Mouse (Mus musculus) hindbrain, postnatal 0 days (tissue): ENCODE data around the gene Hoxc11. TPM values are rescaled to one million over a fixed set of nuclear protein-coding genes. Genes with fewer than 3 reads are reported as not detected.
A peak's percentile ranks its signal among the peaks of the same experiment; 100 is the strongest.

Experiments
- ATAC-seq: fragments of 200-750 bp; cut with Nextera tagmentation; 2 replicates; pipeline ENCODE4 v1.8.0; 2017; ENCODE audit warnings: mild to moderate bottlenecking, moderate TSS enrichment, moderate library complexity
- DNase-seq: peaks from one replicate; pipeline ENCODE4 v3.0.0-alpha.2; 2015; ENCODE audit warnings: low spot score
- H3K27ac ChIP-seq: fragments of 300-500 bp; sonication (generic); 2 replicates; pipeline ENCODE4 v1.5.1; 2014; ENCODE audit warnings: mild to moderate bottlenecking
- H3K27me3 ChIP-seq: fragments of 300-500 bp; sonication (generic); 2 replicates; pipeline ENCODE4 v1.6.1; 2014; ENCODE audit warnings: low read length, mixed read lengths; ENCODE audit not compliant: insufficient read depth
- H3K36me3 ChIP-seq: fragments of 300-500 bp; sonication (generic); 2 replicates; pipeline ENCODE4 v1.6.1; 2014; ENCODE audit warnings: low read length, mixed read lengths; ENCODE audit not compliant: insufficient read depth
- H3K4me1 ChIP-seq: fragments of 300-500 bp; sonication (generic); 2 replicates; pipeline ENCODE4 v1.6.1; 2014; ENCODE audit warnings: antibody characterized with exemption, low read length, mixed read lengths; ENCODE audit not compliant: insufficient read depth
- H3K4me2 ChIP-seq: fragments of 300-500 bp; sonication (generic); 2 replicates; pipeline ENCODE4 v1.6.1; 2014; ENCODE audit warnings: low read depth, mild to moderate bottlenecking, low read length, moderate library complexity, mixed read lengths
- H3K4me3 ChIP-seq: fragments of 300-500 bp; sonication (generic); 2 replicates; pipeline ENCODE4 v1.5.1; 2014; ENCODE audit warnings: low read length
- H3K9ac ChIP-seq: fragments of 300-500 bp; sonication (generic); replicated peaks from 2 replicates; pipeline ENCODE4 v1.6.1; 2014; ENCODE audit warnings: mild to moderate bottlenecking, low read length, moderate library complexity, mixed read lengths
- H3K9me3 ChIP-seq: fragments of 300-500 bp; sonication (generic); 2 replicates; pipeline ENCODE4 v1.6.1; 2016; ENCODE audit warnings: low read length, mixed read lengths
- CTCF ChIP-seq: IDR thresholded peaks from 2 replicates; pipeline ENCODE4 v1.5.1; 2016; ENCODE audit warnings: antibody characterized with exemption, control low read depth, low read depth
- WGBS: fragments of 180-500 bp; shearing (Covaris S2); extraction: QIAGEN DNeasy Blood & Tissue Kit; methylation state at CpG from one replicate; pipeline ENCODE4 v1.1.7; 2014; 5-methylcytosine and 5-hydroxymethylcytosine counted together
- polyA plus RNA-seq: library from polyadenylated mRNA; unstranded; fragments of >200 nt; fragmentation: Nextera tagmentation; extraction: Ambion mirVana; gene quantifications from 2 replicates; pipeline ENCODE4 v1.2.1, GENCODE M21; 2015
- total RNA-seq: library from RNA; depleted of rRNA; stranded (reverse); fragments of >200 nt; gene quantifications from 2 replicates; pipeline ENCODE4 v1.2.3, GENCODE M21; 2014

The Hoxc11 gene
- total and polyA plus RNA-seq, 2 experiments from 2014 or later: not detected

DNA sequence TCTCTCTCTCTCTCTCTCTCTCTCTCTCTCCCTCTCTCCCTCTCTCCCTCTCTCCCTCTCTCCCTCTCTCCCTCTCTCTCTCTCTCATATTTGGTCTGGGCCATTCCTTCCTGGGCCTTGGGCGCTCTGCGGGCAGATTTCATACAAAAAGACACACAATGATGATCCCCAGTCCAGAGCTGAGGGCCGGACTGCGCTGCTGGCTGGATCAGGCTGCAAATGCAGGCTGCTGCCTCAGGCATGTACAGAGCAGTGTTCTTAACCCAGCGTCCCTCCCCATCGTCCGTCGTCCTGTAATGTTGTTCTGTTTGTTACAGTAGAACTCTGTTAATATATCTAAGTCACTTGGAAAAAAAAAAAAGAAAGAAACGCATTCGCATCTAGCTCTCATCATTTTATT is 30.3 kb downstream of the Hoxc11 start:
- no peaks in the 10 kb centered on the region for H3K9me3 ChIP-seq
- 2% methylated on average over 10 of the region's 10 CpGs for WGBS

DNA sequence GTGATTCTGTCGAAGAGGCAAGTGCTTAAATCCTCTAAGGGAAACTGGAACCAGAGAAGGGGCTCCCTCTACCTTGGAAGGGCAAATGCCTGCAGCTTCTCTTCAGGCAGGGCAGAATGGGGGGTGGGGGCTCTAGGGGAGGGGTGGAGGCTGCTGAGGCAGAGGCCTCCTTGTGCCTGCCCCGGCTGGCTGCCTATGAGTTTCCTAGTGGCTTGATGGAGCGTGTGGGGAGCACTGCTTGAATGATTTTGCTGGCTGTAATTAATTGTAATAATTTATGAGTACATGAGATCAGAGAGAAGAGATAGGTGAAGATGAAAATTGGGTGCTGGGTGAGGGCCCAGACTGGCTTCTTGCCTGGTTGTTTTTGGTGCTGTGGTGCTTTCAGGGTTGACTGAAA is 30.7 kb downstream of the Hoxc11 start:
- H3K9ac ChIP-seq: no peak overlapping the region
- H3K4me1 ChIP-seq: no peaks in the 10 kb centered on the region
- ATAC-seq (no peak), DNase-seq (no peak)
- no peak for TF ChIP-seq CTCF
- no peaks in the 10 kb centered on the region for H3K36me3 ChIP-seq
- WGBS: 6% methylated on average over 3 of the region's 3 CpGs
- no peak overlapping the region for H3K4me3 ChIP-seq
- no peak overlapping the region for H3K4me2 ChIP-seq
- H3K9me3 ChIP-seq: no peaks in the 10 kb centered on the region
- H3K27ac ChIP-seq: no peak overlapping the region
- peaks cover 85% of the 10 kb centered on the region for H3K27me3 ChIP-seq

More for the DNA sequence above, 30.3 kb downstream of the Hoxc11 start:
- no peaks in the 10 kb centered on the region for H3K4me1 ChIP-seq
- H3K36me3 ChIP-seq: no peaks in the 10 kb centered on the region
- H3K9ac ChIP-seq: no peak overlapping the region
- H3K27ac ChIP-seq: no peak overlapping the region
- ATAC-seq: no peak
- H3K4me3 ChIP-seq: no peak overlapping the region
- H3K27me3 ChIP-seq: peaks cover 85% of the 10 kb centered on the region
- no peak overlapping the region for H3K4me2 ChIP-seq
- no peak for DNase-seq
- no peak for TF ChIP-seq CTCF

DNA sequence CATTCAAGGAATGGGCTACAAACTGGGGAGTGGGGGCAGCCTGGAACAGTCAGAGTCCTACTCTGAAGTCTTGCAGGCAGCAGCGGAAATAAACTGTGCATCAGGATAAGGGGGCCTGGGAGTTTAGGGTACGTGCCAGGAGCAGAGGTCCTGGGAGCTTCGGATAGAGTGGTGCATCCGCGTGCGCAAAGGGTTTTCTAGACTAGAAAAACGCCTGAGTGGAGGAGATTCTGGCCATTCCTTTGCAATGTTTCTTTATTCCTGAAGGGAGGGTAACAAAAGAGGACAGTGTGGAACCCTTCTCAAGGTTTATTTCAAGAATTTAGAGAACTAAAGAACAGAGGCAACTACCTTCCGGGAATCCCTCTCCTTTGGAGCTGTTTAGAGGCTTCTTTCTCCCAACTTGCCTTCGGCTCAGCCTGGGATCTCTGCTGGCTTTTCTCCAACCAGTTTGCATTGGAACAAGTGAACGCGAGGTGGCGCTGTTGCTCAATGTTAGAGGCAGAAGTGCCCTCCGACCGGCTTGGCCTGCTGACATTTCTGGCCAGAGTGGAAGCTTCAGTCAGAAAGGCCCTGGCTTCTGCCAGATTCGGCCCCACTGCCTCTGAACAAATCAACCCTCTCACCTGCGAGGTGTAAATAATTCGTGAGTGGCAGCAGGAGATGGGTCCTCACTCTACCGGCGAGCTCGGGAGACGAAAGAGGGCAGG is 33.1 kb downstream of the Hoxc11 start:
- DNase-seq: peak; percentile 96
- Histone ChIP-seq H3K4me2 (no peak overlapping the region), H3K36me3 (no peaks in the 10 kb centered on the region), H3K27ac (no peak overlapping the region), H3K9ac (no peak overlapping the region), H3K4me1 (no peaks in the 10 kb centered on the region), H3K9me3 (no peaks in the 10 kb centered on the region), H3K27me3 (peaks cover 98% of the 10 kb centered on the region), H3K4me3 (no peak overlapping the region)
- ATAC-seq: peak; percentile 61; the same call in 1 of the 2 replicates
- TF ChIP-seq CTCF: peak; percentile 93
- WGBS: 4% methylated on average over 21 of the region's 21 CpGs

DNA sequence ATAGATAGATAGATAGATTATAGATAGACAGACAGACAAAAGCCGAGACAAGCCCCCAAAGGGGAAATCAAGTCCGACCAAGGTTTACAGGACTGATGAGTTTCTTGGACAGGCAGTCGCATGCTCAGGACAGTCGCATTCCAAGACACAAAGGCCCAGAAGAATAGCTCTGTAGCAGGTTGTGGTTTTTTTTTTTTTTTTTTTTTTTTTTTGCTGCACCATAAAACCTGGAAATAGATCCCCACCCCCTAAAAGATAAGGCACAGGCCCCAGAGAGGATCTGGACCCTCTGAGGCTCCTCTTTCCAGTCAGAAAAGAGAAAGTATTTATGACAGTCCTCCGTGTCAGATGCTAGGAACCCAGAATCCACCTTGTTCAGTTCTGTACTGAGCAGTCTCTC is 33.9 kb downstream of the Hoxc11 start:
- no peak for DNase-seq
- Histone ChIP-seq H3K27ac (no peak overlapping the region), H3K4me2 (no peak overlapping the region), H3K4me3 (no peak overlapping the region), H3K4me1 (no peaks in the 10 kb centered on the region), H3K9ac (no peak overlapping the region), H3K27me3 (peaks cover 98% of the 10 kb centered on the region), H3K9me3 (no peaks in the 10 kb centered on the region), H3K36me3 (no peaks in the 10 kb centered on the region)
- ATAC-seq: no peak
- WGBS: 25% methylated on average over 5 of the region's 5 CpGs
- no peak for TF ChIP-seq CTCF

DNA sequence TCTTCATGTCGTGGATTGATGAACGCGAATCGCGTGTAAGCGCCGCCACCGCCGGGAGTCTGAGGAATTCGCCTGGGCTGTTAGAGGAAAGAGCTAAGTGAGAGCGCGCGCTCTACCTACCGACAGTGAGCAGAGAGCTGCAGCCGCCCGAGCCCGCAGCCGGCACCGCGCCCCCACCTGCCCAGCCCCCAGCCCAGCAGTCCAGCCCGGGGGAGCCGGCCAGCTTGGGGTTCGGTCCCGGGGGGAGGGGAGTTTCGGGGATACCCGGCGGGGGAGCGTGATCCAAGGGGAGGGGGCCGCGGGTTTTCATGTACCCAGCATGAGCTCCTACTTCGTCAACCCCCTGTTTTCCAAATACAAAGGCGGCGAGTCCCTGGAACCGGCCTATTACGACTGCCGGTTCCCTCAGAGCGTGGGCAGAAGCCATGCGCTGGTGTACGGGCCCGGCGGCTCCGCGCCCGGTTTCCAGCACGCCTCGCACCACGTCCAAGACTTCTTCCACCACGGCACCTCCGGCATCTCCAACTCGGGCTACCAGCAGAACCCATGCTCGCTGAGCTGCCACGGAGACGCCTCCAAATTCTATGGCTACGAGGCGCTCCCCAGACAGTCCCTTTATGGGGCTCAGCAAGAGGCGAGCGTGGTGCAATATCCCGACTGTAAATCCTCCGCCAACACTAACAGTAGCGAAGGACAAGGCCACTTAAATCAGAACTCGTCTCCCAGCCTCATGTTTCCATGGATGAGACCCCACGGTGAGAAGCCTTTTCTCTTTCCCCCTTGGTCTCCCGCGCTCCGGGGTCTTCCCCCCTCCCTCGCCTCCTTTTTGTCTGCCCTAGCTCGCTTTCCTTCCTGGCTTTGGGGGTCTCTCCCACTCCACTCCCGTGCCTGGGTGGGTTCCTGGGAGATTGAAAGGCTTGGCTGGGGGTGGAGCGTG is 36.5 kb downstream of the Hoxc11 start, which contains the start of gene Hoxc8:
Hoxc8 (plus strand) TSS at position 147 of the 937 bp plus-strand sequence.
- no peaks in the 10 kb centered on the region for H3K9me3 ChIP-seq
- H3K9ac ChIP-seq: no peak within 1 kb of the TSS
- peak within 1 kb of the TSS; percentile 15 for H3K4me3 ChIP-seq
- no peak within 1 kb of the TSS for H3K27ac ChIP-seq
- no peak for TF ChIP-seq CTCF
- no peak within 1 kb of the TSS for H3K4me2 ChIP-seq
- DNase-seq: peak; percentile 28
- no peaks in the 10 kb centered on the region for H3K4me1 ChIP-seq
- under 1% methylated on average over 66 of the region's 69 CpGs for WGBS
- ATAC-seq: no peak
- H3K27me3 ChIP-seq: peaks cover 94% of the 10 kb centered on the region
- H3K36me3 ChIP-seq: no peaks in the 10 kb centered on the region

DNA sequence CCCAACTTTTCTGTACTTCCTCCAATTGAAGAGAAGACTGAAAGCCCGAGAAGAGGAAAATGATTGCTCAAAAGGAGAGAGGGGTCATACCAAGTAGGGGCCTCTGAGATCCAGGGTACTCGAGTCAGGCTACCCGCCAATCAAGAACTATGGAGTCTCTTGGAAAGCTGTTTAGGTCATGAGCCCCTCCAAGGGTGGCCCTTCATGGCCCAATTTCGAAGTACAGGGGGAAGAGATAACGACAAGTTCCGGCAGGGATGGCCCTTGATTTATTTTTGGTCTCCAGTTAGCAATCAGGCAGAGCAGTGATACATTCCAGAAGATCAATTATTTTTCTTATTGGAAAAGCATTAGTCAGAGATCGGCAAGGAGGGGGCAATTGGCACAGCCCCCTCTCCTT is 37.6 kb downstream of the Hoxc11 start:
- H3K9me3 ChIP-seq: no peaks in the 10 kb centered on the region
- no peak overlapping the region for H3K4me2 ChIP-seq
- H3K27me3 ChIP-seq: peaks cover 92% of the 10 kb centered on the region
- no peak overlapping the region for H3K9ac ChIP-seq
- H3K36me3 ChIP-seq: no peaks in the 10 kb centered on the region
- H3K4me3 ChIP-seq: no peak overlapping the region
- no peak for DNase-seq
- no peak overlapping the region for H3K27ac ChIP-seq
- whole genome bisulfite sequencing: 4% methylated on average over 7 of the region's 7 CpGs
- TF ChIP-seq CTCF: no peak
- no peak for ATAC-seq
- H3K4me1 ChIP-seq: no peaks in the 10 kb centered on the region

DNA sequence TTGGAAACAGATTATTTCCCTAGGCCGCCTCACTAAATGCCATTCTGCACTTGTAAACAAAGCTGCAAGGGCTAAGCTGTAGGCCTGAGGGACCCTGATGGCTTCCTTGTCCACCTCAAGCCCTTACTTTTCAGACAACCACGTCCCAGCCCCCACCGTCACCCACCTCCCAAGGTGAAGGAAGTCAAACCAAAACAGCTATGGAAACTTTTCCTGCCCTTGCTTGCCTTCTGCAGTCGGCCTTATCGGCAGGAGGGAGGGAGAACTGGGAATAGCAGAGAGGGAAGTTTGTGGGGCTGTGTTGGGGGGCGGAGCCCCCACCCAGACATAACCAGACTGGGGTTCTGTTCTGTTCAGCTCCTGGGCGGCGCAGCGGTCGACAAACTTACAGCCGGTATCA is 38.0 kb downstream of the Hoxc11 start:
- Histone ChIP-seq H3K27ac (no peak overlapping the region), H3K27me3 (peaks cover 91% of the 10 kb centered on the region), H3K9me3 (no peaks in the 10 kb centered on the region), H3K36me3 (no peaks in the 10 kb centered on the region), H3K4me1 (no peaks in the 10 kb centered on the region), H3K4me3 (no peak overlapping the region), H3K4me2 (no peak overlapping the region), H3K9ac (no peak overlapping the region)
- 1% methylated on average over 11 of the region's 11 CpGs for WGBS
- ATAC-seq (no peak), DNase-seq (no peak)
- TF ChIP-seq CTCF: no peak
